Mouse (Mus musculus): Measurements from ENCODE around the gene Trex1.

- TF ChIP-seq CTCF (IDR thresholded peaks at IDR 0.05; ENCODE audit: low read depth), result no peak
- TF ChIP-seq EP300 (IDR thresholded peaks at IDR 0.05; ENCODE audit: low read depth), result no peak
Measured at GRCm38 (mm10) chr9:109096856-109097255, 37.3 kb upstream of the Trex1 start.

Data from liver, postnatal 0 days (tissue).